Mouse (Mus musculus): ENCODE measurements at regions not wholly inside any gene's neighbourhood (a gene's known extent, or its start where the extent isn't known, plus 50 kb on each side); places are given as distances from the start of the nearest gene placed in this dataset.
"Not testable (repeated sequence)": the region's sequence is repeated elsewhere in the genome, so short reads cannot be mapped to it uniquely, and the experiment has no call there.

DNA sequence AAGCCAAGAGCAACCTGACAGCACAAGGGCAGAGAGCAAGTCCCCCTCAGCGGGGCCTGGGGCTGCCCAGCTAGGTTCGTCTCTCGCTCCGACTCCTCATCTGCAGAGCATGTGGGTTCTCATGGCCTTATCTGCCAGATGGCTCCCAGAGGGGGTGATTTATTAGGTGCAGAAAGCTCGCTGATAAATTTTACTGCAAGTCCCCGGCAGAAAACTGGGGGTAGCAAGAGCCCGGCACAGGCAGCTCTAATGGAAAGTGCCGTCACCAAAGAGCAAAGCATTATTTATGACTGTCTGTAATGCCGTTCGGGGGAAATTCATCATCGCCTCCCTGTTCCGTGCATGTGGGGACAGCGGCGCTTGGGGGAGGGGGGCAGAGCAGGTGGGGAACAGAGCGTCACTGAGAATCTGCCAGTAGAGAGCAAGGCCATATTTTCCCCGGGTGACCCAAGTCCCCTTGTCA, 206.7 kb upstream of the Zfp703 start:
- peak; percentile 42 for DNase-seq

DNA sequence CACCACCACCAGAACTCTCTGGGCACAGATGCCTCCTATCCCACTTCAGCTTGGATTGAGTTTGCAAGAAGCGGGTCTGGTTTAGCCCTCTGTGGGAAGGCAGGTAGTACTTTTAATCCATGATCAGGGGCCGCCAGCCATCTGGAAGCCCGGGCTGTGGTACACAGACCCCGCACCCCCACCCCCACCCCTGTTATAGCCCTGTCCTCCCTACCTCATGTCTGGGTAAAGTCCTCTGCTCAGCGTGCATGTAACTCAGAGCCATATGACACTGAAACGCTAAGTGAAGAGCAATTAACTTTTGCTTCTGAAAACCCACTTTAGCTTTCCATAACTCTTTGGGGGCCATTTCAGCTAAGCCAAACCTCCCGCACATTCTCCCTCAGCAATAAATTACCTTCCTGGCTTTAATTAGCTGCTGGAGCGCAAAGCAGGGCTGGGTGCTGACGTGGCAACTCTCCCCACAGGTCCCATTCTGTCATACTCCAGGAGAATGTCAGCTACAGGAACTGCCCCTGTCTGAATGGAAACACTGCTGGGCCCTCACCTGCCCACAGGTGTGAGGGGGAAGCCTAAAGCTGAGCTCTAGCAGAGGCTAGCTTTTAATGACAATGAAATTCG, 198.1 kb upstream of the Zfp703 start:
- no peak for DNase-seq

DNA sequence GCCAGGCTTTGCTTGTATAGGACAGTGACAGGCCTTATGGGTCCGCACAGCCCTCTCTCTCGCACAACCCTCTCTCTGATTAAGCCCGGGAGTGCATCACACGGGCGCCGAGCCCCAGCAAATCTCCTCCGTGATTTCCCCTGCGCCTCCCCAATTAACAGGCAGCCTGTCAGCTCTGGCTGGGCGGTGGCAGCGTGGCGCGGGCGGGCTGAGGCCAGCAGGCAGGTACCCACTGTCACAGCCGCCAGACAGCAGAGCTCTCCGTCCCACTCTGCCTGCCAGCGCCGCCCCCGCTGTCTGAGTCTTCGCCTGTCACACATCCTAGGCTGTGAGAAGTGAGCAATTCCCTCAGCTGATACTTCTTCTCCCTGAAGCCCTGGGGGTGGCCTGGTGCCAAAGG, 196.6 kb upstream of the Zfp703 start:
- DNase-seq = peak; percentile 54

DNA sequence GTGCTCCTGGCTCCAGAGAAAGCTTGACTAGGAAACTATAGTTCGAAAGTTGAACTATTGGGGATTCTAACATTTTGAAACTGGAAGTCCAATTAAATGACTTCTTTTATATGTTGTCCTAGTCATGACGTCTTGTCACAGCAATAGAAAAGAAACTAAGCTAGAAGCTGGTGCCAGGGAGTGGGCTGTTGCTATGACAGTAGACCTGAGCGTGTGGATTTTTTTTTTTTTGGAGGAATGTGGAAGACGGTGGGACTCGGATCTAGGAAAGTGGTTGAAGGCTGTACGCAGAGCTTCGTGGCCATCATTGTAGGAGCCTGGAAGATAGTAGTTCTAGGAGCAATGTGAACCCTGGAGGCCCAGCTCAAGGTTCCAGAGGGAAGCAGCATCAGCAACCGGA, 194.2 kb upstream of the Zfp703 start:
- not testable (repeated sequence) for DNase-seq

DNA sequence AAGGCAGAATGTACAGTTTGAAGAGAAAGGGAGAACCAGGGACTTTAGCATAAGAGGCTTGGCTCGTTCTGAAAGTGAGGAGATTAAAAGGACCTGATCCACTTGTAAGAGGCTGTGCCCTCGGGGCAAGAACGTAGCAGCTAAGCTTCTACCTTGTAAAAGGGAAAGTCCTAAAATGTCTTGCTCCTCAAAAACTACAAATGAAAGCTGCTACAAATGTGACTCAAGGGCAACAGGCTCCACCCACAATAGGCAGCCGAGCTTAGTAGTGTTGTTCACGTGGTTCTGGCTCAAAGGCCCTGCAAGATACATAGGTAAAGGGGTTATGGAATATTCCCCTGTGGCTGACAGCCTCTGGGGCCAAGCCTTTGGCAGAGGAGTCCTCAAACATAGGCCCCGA, 192.7 kb upstream of the Zfp703 start:
- no peak for DNase-seq

DNA sequence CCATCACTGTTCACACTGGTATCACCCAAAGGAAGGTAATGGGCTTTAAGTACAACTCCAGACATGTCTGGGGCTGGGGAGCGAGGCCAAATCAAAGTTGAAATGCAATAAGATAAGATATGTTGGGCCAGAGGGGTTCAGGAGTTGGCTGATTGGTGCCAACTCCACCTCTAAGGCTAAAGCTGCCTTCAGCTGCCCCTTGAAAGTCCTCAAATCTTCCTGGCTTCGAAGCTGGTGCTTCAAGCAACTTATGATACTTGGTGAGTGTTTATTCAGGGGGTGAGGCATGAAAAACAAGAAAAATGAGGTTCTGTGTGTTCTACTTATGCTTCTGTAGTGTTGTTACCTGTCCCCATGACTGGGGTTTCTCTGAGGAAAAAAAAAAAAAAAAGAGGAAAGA, 185.3 kb upstream of the Zfp703 start:
- DNase-seq = no peak

DNA sequence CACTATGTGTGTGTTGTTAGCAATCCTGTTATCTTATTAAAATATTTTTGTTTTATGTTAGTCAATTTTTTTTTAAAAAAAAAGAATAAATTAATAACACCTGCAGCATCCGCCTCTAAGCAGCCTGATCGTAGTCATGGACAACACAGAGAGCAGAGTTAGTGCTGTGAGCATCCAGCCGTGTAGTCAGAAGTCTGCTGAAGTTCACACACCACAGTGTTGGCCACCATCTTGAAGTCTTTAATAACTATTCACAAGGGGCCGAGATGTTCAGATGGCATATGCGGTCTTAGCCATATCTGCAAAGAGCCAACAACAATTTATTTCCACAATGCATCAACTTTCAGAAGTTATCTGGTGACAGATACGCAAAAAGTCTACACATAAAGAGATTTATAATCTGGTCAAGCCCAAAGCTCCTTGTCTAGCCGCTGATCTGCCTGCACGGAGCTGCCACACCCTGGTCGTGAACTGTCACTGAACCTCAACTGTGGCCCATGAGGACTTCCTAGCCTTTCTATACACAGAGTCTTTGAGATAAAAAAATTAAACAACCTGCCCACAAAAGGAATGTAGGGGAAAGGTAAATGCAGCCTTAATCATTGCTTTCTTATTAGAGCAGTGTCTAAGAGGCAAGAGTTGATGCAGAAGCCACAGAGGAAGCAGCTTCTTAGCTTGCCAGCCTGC, 183.4 kb upstream of the Zfp703 start:
- DNase-seq = no peak

DNA sequence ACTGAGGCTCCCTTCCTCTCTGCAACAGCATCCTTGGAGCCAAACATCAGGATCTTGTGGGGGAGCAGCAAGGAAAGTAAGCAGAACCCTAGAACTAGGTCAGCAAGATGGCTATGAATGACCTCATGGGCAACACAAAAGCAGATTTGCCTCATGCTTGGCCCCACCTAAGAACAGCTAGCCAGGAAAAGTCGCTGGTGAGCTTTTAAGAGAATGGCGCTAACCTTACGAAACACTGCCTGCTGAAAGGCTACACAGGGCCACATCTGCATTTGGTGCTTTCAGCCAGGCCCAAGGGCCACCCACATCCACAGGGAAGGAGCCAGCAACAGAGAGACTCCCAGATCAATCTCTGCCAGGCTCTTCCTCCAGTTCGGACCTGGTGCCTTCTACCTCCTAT, 182.7 kb upstream of the Zfp703 start:
- no peak for DNase-seq

DNA sequence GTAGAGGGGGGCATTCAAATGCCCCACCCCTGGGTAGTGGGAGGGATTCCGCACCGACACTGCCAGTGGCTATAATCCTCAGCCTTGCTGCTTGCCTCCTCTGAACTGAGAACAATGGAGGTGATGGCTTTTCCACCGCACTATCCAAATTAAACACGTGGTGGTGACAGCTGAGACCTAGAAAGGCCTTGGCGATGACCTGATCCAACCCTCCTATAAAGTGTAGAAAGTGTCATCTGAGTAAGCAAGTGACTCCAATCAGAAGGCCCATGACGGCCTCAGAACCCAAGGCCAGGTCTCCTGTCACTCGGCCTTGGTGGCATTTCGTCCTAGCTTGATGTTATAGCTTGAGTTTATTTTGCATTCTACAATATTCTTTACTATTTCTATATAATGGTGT, 181.5 kb upstream of the Zfp703 start:
- no peak for DNase-seq

DNA sequence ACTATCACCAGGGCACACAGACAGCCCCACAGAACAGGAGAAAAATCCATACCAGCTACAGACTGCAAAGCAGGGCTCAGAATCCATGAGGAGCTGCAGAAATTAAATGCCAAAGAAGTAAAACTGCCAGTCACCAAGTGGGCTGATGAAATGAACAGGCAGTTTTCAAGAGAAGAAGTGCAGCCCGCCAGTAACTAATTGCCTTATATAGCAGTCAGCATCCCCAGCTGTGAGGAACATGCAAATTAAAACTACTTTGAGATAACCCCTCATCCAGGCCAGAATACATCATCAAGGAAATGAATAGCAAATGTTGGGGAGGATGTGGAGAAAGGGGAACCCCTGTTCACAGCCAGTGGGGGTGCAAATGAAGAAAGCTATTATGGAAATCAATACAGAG, 177.3 kb upstream of the Zfp703 start:
- DNase-seq = no peak

DNA sequence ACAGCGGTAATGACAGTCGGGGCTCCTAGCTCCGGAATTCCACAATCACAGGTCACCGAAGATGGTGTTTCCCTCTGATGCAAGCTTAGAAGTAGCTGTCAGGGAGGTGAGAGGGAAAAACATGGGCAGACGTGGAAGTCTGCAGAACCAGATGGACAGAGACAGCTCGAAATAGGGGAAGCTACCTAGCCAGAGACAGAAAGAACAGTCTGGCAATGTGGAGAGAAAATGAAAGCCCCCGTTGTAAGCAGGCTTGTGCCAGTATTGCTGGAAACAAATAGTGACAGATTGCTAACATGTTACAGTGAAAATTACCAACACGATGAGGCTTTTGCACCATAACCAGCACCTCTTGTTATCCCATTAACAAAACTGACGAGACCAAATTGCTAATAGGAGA, 173.0 kb upstream of the Zfp703 start:
- peak; percentile 26 for DNase-seq

DNA sequence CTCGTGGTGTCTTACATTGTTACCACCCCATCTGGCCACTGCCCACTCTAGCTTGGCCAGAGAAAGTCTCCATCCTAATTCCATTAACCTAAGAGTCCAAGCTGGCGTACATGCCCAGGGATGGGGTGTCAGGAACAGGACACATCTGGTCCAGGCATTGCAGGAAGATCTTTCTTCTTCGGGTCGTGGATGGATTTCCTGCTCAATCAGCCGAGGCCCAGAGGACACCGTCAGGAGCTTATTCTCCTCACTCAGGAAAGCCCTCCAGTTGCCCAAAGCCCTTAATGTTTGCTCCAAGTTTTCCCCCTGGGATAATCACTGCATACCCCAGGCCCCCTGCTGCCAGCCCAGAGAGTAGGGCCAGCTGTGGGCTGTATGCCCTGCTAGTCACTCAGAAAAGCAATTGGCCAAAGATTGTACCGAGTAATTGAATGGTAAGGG, 172.2 kb upstream of the Zfp703 start:
- no peak for DNase-seq

DNA sequence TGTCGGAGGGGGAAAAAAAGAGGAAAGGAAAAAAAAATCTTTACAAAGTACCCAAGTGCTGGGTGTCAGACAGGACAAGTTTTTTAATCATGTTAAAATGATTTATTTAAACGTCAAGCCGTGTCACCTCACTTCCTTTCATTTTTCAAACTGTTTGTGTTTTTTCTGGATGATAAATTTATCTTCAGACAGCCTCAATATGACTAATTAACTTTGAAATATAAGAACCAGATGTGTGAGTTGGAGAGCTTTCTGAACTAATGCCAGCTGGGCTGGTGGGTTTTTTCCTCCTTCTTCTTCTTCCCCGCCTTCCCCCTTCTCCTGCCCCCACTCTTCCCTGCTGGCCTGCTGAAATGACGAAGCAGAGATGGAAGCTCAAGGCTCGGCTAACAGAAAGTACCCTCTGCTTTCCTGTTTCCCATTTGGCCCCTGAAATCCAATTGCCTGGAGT, 171.7 kb upstream of the Zfp703 start:
- no peak for DNase-seq

DNA sequence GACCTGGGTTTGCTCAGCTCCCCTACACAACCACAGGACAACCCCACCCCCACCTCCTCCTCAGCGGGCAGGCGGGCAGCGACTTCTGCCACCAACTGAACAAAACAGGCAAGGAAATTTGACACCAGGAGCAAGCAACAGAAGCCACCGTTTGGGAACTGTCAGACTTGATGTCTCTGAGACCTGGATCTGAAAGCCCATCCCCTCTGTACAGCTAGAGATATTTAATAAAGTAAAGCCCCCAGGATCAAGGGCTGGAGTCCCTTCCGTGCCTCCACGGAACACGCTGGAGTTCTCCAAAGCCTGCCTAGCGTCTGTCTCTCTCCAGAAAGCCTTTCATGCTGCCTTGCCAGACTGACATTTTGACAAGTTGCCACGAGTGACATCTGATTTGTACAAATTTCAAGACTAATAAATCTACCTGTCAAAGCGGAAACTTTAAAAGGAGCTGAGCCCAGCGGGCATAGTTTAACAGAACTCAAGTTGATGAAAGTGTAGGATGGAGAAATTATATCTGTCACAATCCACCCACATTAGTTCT, 168.9 kb upstream of the Zfp703 start:
- DNase-seq = no peak

DNA sequence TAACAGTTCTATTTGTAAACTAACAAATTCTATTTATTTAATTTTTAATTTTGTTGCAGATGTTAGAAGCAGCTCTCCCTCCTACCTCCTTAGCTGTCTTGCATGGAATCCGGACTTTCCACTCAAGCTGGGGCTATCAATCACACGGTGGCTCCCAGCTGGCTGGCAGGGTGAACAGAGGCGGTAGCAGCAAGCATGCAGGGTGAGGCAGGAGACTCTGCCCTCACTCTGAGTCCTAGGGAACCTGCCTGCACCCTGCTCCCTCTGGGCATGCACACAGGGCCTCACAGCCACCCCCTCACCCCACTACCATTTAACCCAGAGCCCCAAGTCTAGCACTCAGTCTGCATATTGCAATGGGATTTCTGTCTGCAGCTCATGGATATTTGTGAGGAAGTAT, 168.4 kb upstream of the Zfp703 start:
- no peak for DNase-seq

DNA sequence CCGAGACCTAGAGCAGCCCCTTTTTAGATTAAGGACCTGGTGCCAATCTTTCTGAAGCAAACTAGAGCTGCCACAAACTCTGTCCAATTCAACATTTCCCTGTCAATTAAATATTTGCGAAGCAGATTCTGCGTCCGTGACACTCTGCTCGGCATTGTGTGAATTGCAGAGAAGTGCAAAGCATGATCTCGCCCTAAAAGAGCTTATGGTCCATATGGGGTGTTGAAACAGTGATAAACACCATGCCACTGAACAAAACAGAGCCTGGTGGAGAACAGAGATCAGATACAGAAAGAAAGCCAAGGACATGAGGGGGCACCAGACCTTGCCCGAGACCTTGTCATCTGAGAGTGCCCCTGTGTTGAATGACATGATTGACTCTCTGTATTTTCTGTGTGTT, 167.2 kb upstream of the Zfp703 start:
- DNase-seq = no peak

DNA sequence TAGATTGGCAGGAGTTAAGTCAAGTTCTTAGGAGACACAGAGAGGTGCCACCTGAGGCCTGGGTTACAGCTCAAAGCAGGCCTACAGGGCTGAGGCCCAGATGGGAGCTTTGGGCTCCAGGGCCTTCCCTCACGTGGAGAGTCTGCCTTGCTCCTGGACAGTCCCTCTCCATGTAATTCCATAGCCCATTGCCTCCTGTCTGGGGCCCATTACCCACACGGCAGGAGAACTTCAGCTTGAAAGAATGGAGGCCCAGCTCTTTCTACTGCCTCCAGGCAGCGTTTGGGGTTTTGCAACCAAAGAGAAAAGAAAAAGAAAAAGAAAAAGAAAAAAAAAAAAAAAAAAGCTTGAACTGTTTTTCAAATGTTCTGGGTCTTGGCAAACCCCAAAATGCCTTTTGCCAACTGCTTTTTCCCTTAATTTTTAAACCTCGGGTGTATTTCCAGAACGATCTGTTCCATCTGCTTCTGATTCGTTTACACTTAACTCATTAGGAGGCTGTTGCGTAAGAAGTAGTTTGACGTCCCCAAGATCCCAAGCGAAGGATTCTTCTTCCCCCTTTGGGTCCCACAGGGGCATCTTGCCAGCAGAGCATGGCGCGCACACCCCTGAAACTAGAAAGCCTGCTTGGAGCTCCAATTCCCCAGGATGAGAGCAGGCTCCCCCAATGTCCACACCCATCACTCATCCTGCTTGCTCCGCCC, 165.4 kb upstream of the Zfp703 start:
- DNase-seq = no peak

DNA sequence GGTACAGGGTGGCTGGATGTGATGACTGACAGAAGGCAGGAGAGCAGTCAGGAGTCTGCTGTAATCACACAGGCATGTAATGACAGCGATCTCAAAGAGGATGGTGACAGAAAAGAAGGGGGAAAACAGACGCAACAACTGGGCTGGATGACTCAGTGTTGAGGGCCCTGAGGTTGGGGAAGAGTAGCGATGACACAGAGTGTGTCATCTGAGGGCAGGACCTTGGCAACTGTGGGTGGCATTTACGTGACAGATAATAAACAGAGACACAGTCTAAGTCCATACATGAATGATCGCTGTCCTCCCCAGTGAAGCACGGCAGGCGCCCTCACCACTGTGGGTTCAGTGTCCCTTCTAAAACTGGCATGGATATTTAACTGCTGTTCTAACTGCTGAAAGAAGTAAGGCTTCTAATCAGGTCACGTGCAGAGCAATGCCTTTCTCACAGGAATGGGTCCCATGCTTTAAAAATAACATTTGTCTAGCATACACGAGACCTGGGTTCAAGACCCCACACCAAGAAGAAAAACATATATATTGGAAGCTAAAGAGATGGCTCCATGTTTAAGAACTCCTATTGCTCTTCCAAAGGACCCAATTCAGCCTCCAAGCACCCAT, 163.8 kb upstream of the Zfp703 start:
- DNase-seq = no peak

DNA sequence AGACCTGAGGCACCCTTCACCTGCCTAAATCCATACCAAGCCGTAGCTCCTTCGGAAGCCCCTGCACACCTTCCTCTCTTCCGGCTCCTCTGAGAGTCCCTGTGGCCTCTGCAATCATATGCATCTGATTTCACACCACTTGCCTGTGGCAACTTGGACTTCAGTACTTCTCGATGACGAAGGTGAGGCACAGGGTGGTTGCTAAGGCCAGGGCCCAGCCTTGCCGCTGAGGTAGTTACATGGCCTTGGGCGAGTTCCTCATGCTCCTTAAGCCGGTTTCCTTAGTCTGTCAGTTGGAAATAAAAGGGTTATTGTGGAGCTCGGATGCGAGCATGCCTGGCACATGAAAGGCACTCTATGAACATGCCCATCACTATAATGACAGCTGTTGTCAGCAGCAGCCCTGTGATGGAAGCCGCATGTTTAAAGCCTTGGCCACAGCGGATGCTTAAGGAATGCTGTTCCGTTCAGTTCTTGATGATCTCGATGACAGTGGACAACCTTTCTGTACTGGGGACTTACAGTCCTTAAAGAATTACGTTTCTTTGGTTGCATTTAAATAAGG, 162.0 kb upstream of the Zfp703 start:
- no peak for DNase-seq

DNA sequence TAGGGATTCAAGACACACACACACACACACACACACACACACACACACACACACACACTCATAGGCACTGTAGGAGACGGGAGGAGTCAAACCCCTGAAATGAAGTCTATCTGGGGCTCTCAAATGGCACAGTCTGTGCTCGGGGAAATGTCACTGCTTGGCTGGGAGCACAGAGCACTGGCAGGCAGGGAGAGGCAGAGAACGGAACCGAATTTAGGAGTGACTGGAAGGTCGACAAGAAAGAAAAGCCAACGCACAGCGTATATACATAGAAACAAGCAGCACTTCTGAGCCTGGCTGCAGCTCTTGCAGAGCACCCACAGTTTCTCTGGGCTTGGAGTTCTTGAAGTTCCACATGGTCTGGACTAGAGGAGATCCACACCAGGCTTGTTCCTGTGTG, 160.1 kb upstream of the Zfp703 start:
- no peak for DNase-seq

DNA sequence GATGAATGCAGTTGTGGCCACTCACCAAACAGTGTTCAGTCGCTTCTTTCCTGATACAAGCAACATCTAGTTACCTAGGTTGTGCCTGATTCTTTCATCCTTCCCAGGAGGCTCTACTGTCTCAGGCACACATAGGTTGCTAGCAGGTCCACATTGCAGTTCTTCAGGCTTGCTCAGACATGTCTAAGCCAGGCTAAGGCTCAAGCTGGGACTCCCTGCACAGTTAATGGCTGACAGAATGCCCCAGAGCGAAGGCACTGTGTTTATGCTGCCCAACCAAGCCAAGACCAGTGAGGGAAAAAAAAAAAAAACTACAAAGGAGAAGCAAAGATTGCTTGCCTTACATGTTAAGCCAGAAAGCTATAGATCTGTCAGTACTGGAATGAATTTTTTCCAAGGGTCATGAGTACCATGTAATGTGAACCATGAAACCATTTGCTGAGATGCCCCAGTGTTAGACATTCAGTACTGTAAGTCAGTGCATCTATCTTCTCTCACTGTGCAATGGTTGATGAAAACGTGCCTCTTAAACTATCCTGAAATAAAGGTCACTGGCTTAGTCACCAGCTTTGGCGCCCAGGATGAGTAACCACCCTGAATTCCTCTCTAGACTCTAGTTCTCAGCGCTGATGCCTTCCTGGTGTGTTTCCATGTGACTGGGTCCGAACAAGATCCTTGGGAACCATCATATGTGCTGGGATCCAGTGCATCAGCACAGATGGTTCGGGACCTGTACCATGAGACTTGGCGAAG, 152.8 kb upstream of the Zfp703 start:
- no peak for DNase-seq

DNA sequence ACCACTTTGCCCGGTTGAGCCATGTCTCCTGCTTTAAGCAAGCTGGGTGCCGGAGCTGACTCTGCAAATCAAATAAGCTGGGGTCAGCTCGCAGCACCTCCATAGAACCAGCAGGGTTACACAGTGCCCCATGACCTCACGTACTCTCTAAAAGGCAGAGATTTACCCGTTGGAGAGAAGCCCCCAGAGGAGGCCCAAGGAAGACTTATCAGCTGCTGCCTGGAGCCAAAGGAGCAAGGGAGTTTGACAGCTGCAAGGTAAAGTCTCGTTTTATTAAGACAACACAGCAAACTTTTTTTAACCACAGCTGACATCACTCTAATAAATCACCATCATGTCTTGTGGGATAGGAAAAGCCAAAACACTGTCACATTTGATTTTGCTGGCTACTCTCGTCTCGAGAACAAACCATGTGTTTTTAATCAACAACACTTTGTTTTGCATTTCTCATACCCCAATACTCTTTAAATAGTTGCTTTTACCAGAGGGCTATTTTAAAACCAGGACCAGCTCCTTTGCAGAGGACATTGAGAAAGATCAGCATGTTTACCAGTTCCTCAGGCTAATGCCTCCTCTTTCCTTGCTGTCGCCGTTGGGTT, 148.7 kb upstream of the Zfp703 start:
- no peak for DNase-seq

Data from cerebellum, adult 9-11 months (tissue).